Mouse (Mus musculus): ENCODE measurements around the gene Glrx. TPM values are rescaled to one million over a fixed set of nuclear protein-coding genes. Genes with fewer than 3 reads are reported as not detected.
"Not testable (repeated sequence)": the region's sequence is repeated elsewhere in the genome, so short reads cannot be mapped to it uniquely, and the experiment has no call there.

Glrx gene
- polyA plus RNA-seq, 1 experiment from 2014 or later, result 88.3 TPM

DNA sequence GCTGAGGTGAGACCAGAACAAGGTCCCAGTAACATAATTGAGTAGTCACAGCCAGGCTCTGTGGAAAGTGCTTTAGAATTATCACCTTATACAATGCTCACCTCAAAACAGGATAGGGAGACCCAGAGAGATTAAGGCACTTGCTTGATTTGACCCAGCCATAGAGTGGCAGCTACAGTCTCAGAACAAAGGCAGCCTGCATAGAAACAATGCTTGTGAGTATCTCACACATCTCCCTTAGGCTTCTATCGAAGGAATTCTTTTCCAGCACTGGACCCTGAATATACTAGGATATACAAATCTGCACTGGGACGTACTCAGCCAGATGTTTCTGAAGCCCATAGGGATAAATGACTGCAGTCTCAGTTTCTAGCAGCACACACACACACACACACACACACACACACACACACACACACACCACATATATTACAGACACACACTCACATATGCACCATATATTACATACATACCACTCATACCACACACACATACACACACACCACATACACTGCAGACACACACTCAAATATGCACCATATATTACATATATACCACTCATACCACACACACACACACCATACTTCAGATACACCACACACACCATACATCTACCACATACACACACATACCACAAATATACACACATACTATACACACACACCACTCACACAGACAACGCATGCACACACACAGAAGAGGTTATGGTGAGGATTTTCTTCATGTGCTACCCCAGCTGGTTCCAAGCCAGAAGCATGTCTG, 20.5 kb upstream of the Glrx start:
- Histone ChIP-seq H3K4me3 (replicated peaks) (no peak overlapping the region), H3K9me3 (no peaks in the 10 kb centered on the region), H3K9ac (no peak overlapping the region), H3K4me2 (no peak overlapping the region), H3K4me1 (no peaks in the 10 kb centered on the region), H3K27me3 (replicated peaks) (no peaks in the 10 kb centered on the region), H3K27ac (no peak overlapping the region), H3K36me3 (no peaks in the 10 kb centered on the region)
- ATAC-seq (ENCODE audit: insufficient read depth, low FRiP score, low read depth), result no peak
- WGBS, result 80% methylated on average over 3 of the region's 3 CpGs

GRCm38 (mm10) chr13:75819898-75820297, 19.8 kb upstream of the Glrx start:
- Histone ChIP-seq H3K36me3 (no peaks in the 10 kb centered on the region), H3K9ac (no peak overlapping the region)

DNA sequence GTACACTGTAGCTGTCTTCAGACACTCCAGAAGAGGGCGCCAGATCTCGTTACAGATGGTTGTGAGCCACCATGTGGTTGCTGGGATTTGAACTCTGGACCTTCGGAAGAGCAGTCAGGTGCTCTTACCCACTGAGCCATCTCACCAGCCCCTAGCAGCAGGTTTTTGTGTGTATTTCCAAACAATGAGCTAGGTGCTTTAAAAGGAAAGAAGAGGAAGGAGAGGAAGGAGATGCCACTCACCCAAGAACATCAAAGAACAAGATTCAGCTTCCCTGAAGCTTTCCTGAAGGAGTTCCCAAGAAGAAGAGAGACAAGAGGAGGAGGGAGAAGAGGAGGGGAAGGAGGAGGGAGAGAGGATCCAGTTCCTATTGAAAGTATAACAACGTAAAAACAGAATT, 17.3 kb upstream of the Glrx start:
- not testable (repeated sequence) for ATAC-seq (ENCODE audit: insufficient read depth, low FRiP score, low read depth); H3K4me1 ChIP-seq; H3K9me3 ChIP-seq; H3K4me3 ChIP-seq (replicated peaks); H3K36me3 ChIP-seq; H3K9ac ChIP-seq; H3K4me2 ChIP-seq; H3K27ac ChIP-seq; H3K27me3 ChIP-seq (replicated peaks)
- 88% methylated on average over 4 of the region's 4 CpGs for WGBS

More at GRCm38 (mm10) chr13:75819898-75820297, 19.8 kb upstream of the Glrx start:
- no peaks in the 10 kb centered on the region for H3K4me1 ChIP-seq
- no peaks in the 10 kb centered on the region for H3K9me3 ChIP-seq
- H3K4me3 ChIP-seq (replicated peaks), result no peak overlapping the region
- H3K4me2 ChIP-seq, result no peak overlapping the region
- H3K27me3 ChIP-seq (replicated peaks), result no peaks in the 10 kb centered on the region
- no peak for ATAC-seq (ENCODE audit: insufficient read depth, low FRiP score, low read depth)
- no peak overlapping the region for H3K27ac ChIP-seq

DNA sequence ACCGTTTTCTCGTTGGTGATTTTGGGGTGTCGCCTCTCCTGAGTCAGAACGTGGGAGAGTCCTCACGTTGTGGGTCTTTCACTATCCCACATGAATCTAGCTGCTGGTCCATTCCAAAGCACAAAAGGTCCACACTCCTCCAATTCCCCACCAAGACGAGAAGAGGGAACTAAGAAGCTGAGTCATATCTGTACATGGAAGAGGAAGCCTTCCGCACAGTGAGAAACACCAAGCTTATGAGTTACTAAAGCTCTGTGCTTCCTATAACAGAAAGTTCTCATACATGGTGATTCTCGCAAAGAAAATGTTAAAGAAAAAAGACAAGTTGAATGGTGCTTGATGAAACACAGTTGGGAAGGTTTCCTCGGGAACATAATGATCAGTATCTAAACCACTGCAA, 16.5 kb upstream of the Glrx start:
- Histone ChIP-seq H3K4me2 (no peak overlapping the region), H3K9me3 (no peaks in the 10 kb centered on the region), H3K9ac (no peak overlapping the region), H3K27me3 (replicated peaks) (no peaks in the 10 kb centered on the region), H3K36me3 (no peaks in the 10 kb centered on the region), H3K4me3 (replicated peaks) (no peak overlapping the region), H3K27ac (no peak overlapping the region), H3K4me1 (no peaks in the 10 kb centered on the region)
- ATAC-seq (ENCODE audit: insufficient read depth, low FRiP score, low read depth), result no peak
- 82% methylated on average over 9 of the region's 9 CpGs for WGBS

DNA sequence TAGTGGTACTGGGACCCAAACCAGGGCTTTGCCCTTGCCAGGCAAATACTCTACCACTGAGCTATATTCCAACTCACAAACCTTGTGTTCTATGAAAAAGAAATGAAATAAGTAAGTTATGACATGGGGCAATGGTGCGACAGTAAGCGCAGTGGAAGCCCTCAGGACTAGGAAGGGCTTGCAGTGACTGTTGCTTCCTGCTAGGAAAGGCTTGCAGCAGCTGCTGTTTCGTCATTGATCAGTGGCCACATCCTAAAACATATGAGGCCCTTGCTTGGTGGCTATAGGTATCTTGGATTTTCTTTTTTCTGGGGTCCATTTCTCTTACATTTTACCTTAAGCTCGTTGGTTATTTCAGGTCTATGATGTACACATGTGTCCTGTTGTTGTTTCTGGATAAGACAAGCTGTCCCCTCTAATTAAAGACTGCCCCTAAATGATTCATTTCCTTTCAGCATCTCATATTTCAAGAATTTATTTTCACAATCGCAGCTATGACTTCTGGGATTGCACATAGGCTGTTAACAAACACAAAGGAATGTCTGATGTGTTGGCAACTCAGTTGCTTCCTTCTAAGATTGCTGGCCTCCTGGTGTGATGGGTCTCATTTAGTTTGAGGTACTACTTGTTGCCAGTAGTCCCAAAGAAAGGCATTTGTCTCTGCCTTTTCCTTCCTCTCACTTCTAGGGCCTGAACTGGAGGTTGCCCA, 14.9 kb upstream of the Glrx start:
- Histone ChIP-seq H3K4me3 (replicated peaks) (no peak overlapping the region), H3K9ac (no peak overlapping the region), H3K4me1 (no peaks in the 10 kb centered on the region), H3K27me3 (replicated peaks) (no peaks in the 10 kb centered on the region), H3K27ac (no peak overlapping the region), H3K9me3 (no peaks in the 10 kb centered on the region), H3K4me2 (no peak overlapping the region), H3K36me3 (no peaks in the 10 kb centered on the region)
- no peak for ATAC-seq (ENCODE audit: insufficient read depth, low FRiP score, low read depth)
- 77% methylated on average over 5 of the region's 5 CpGs for WGBS

DNA sequence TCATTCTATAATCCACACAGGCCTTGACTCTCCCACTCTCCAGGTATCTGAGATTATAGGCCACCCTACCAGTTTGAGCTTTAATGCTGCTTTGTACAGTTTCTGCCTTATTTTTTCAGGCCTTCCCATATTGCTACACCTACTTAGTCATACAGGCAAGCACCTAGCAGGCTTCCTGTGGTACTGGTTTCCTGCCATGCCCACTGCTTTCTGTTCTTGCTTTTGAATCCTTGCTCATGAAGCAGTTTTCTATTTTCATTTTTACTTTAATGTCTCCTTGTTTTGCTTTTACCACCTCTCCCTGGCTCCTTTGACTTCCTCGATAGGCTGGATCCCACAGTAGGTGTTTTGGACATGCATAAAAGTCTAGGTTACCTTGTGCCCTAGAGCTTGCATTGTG, 14.3 kb upstream of the Glrx start:
- Histone ChIP-seq H3K27ac (no peak overlapping the region), H3K27me3 (replicated peaks) (no peaks in the 10 kb centered on the region), H3K9me3 (no peaks in the 10 kb centered on the region), H3K4me2 (no peak overlapping the region), H3K4me1 (no peaks in the 10 kb centered on the region), H3K36me3 (no peaks in the 10 kb centered on the region), H3K9ac (no peak overlapping the region), H3K4me3 (replicated peaks) (no peak overlapping the region)
- 91% methylated on average over 1 of the region's 1 CpGs for WGBS
- ATAC-seq (ENCODE audit: insufficient read depth, low FRiP score, low read depth), result no peak

DNA sequence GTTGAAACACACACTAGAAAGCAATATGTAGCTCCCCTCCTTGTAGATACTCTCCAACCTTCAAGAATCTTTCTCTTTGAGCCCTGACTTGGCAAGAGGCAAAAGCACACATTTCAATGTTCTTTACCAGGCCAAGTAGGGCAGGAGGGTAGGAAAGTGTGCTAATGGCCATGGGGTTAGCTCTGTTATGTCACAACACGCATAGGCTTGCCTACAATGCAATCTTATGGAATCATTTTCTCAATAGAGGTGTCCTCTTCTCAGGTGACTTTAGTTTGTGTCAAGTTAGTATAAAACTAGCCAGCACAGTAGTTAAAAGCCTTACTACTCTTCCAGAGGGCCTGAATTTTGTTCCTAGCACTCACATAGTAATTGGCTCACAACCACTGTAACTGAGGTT, 9.0 kb upstream of the Glrx start:
- H3K36me3 ChIP-seq, result no peaks in the 10 kb centered on the region
- no peaks in the 10 kb centered on the region for H3K4me1 ChIP-seq
- WGBS, result 90% methylated on average over 1 of the region's 1 CpGs
- H3K27me3 ChIP-seq (replicated peaks), result no peaks in the 10 kb centered on the region
- no peak overlapping the region for H3K4me2 ChIP-seq
- no peak overlapping the region for H3K27ac ChIP-seq
- no peak overlapping the region for H3K4me3 ChIP-seq (replicated peaks)
- no peak for ATAC-seq (ENCODE audit: insufficient read depth, low FRiP score, low read depth)
- no peak overlapping the region for H3K9ac ChIP-seq
- H3K9me3 ChIP-seq, result no peaks in the 10 kb centered on the region

- Histone ChIP-seq H3K27ac (no peak overlapping the region), H3K9ac (no peak overlapping the region), H3K4me2 (no peak overlapping the region), H3K4me1 (no peaks in the 10 kb centered on the region), H3K4me3 (replicated peaks) (no peak overlapping the region), H3K9me3 (no peaks in the 10 kb centered on the region), H3K36me3 (no peaks in the 10 kb centered on the region), H3K27me3 (replicated peaks) (no peaks in the 10 kb centered on the region)
- 66% methylated on average over 6 of the region's 6 CpGs for WGBS
- ATAC-seq (ENCODE audit: insufficient read depth, low FRiP score, low read depth), result no peak
These were observed 8.0 kb upstream of the Glrx start for GRCm38 (mm10) chr13:75831710-75832109.

DNA sequence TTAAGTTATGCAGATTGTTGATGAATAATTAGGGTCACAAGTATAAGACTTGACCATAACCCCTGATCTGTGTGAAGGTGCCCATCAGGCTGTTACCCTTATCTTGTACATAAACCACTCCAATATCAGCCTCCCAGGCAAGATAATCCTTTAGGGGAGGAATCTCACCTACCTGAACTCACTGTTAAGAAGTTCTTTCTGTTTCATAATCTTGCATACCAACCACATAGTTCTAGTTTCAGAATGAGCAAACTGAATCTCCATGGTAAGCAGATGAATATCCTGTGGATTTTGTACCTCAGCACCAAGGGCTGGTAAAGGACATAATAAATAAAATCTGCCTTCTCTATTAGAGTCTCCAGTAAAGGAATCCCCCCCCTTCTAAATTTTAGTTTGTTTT, 7.0 kb upstream of the Glrx start:
- no peak for ATAC-seq (ENCODE audit: insufficient read depth, low FRiP score, low read depth)
- no peaks in the 10 kb centered on the region for H3K27me3 ChIP-seq (replicated peaks)
- no peak overlapping the region for H3K27ac ChIP-seq
- H3K9me3 ChIP-seq, result no peaks in the 10 kb centered on the region
- no peaks in the 10 kb centered on the region for H3K4me1 ChIP-seq
- no peak overlapping the region for H3K4me2 ChIP-seq
- no peak overlapping the region for H3K4me3 ChIP-seq (replicated peaks)
- H3K9ac ChIP-seq, result no peak overlapping the region
- no peaks in the 10 kb centered on the region for H3K36me3 ChIP-seq

- Histone ChIP-seq H3K27me3 (replicated peaks) (no peaks in the 10 kb centered on the region), H3K9me3 (no peaks in the 10 kb centered on the region), H3K36me3 (no peaks in the 10 kb centered on the region), H3K27ac (no peak overlapping the region), H3K4me2 (no peak overlapping the region), H3K4me1 (no peaks in the 10 kb centered on the region), H3K9ac (no peak overlapping the region), H3K4me3 (replicated peaks) (no peak overlapping the region)
- ATAC-seq (ENCODE audit: insufficient read depth, low FRiP score, low read depth), result no peak
These were observed 6.2 kb upstream of the Glrx start for GRCm38 (mm10) chr13:75833499-75833898.

DNA sequence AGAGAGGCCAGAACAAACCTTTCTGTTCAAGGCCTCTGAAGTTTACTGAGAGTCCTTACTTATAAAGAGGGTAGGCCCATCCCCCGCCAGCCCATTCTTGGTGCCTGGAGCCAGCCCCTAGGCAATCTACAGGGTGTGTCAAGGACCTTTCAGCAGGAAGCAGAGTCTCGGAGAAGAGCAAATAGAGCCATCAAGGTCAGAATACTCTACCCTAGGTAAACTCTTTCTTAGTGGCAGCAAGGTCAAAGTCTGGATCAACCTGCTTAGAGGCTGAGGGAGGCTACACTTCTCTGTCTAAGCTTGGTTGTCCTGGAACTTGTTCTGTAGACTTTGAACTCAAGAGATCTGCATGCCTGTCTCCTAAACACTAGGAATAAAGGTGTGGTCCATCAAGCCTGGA, 4.2 kb upstream of the Glrx start:
- Histone ChIP-seq H3K27me3 (replicated peaks) (no peaks in the 10 kb centered on the region), H3K4me2 (no peak overlapping the region), H3K36me3 (no peaks in the 10 kb centered on the region), H3K27ac (peak overlapping the region; percentile 0; the same call in 1 of the 2 replicates), H3K4me1 (0 out of 2 replicates have a peak, but pooled peaks cover 2% of the 10 kb centered on the region), H3K4me3 (replicated peaks) (no peak overlapping the region), H3K9me3 (no peaks in the 10 kb centered on the region), H3K9ac (no peak overlapping the region)
- 64% methylated on average over 2 of the region's 2 CpGs for WGBS
- ATAC-seq (ENCODE audit: insufficient read depth, low FRiP score, low read depth), result peak; percentile 35

GRCm38 (mm10) chr13:75838506-75838905, 1.2 kb upstream of the Glrx start:
- Histone ChIP-seq H3K4me3 (replicated peaks) (no peak overlapping the region), H3K27ac (no peak overlapping the region), H3K9me3 (no peaks in the 10 kb centered on the region), H3K4me2 (no peak overlapping the region), H3K4me1 (peaks cover 9% of the 10 kb centered on the region; the same call in 1 of the 2 replicates), H3K36me3 (no peaks in the 10 kb centered on the region), H3K9ac (no peak overlapping the region), H3K27me3 (replicated peaks) (no peaks in the 10 kb centered on the region)
- WGBS, result 87% methylated on average over 4 of the region's 4 CpGs
- no peak for ATAC-seq (ENCODE audit: insufficient read depth, low FRiP score, low read depth)
